Mouse (Mus musculus) liver, embryonic 14.5 days (tissue): ENCODE measurements around the gene Megf11. TPM values are rescaled to one million over a fixed set of nuclear protein-coding genes. Genes with fewer than 3 reads are reported as not detected.

Experiments
- ATAC-seq: fragments of 200-750 bp; cut with Nextera tagmentation; 2 replicates; pipeline ENCODE4 v1.8.0; 2017; ENCODE audit warnings: moderate number of reproducible peaks, mild to moderate bottlenecking, moderate library complexity; ENCODE audit not compliant: insufficient read depth
- DNase-seq, 3 experiments: peaks; one replicate each; pipeline ENCODE4 v3.0.0-alpha.2; 2012 to 2013; ENCODE audit warnings: low read depth in 3 of 3, low spot score in 3 of 3
- H3K27ac ChIP-seq: fragments of 300-500 bp; sonication (generic); 2 replicates; pipeline ENCODE4 v1.5.1; 2014; ENCODE audit warnings: moderate library complexity, mild to moderate bottlenecking, control low read depth, inconsistent platforms
- H3K27me3 ChIP-seq: fragments of 300-500 bp; sonication (generic); 2 replicates; pipeline ENCODE4 v1.6.1; 2014; ENCODE audit warnings: mild to moderate bottlenecking, low read length, moderate library complexity; ENCODE audit not compliant: control insufficient read depth, insufficient read depth
- H3K36me3 ChIP-seq: fragments of 300-500 bp; sonication (generic); replicated peaks from 2 replicates; pipeline ENCODE4 v1.6.1; 2014; ENCODE audit warnings: low read depth; ENCODE audit not compliant: control insufficient read depth, insufficient read depth
- H3K4me1 ChIP-seq, 2 experiments: fragments of 200-500 bp in 1 of 2; fragments of 300-500 bp in 1 of 2; sonication (generic) in 1 of 2; replicated peaks; 2 replicates each; pipeline ENCODE4 v1.6.1; 2012 to 2014; ENCODE audit warnings: antibody characterized with exemption in 1 of 2, inconsistent platforms in 1 of 2, low read length in 1 of 2; ENCODE audit not compliant: control insufficient read depth in 2 of 2, insufficient read depth in 2 of 2
- H3K4me2 ChIP-seq: fragments of 300-500 bp; sonication (generic); 2 replicates; pipeline ENCODE4 v1.6.1; 2014; ENCODE audit warnings: low read depth, mild to moderate bottlenecking, control low read depth, moderate library complexity
- H3K4me3 ChIP-seq, 2 experiments: fragments of 200-500 bp in 1 of 2; fragments of 300-500 bp in 1 of 2; sonication (generic) in 1 of 2; 2 replicates each; pipeline ENCODE4 v1.5.1; 2012 to 2014; ENCODE audit warnings: low read depth in 2 of 2, low read length in 2 of 2, mild to moderate bottlenecking in 2 of 2, control low read depth in 1 of 2, inconsistent platforms in 1 of 2, moderate library complexity in 1 of 2; ENCODE audit not compliant: insufficient read depth in 1 of 2
- H3K9ac ChIP-seq: fragments of 300-500 bp; sonication (generic); replicated peaks from 2 replicates; pipeline ENCODE4 v1.6.1; 2014; ENCODE audit warnings: mild to moderate bottlenecking, control low read depth, moderate library complexity
- H3K9me3 ChIP-seq: fragments of 300-500 bp; sonication (generic); 2 replicates; pipeline ENCODE4 v1.6.1; 2016; ENCODE audit warnings: low read length, mixed read lengths; ENCODE audit not compliant: control insufficient read depth
- CTCF ChIP-seq: IDR thresholded peaks from 2 replicates; pipeline ENCODE4 v1.5.1; 2016; ENCODE audit warnings: antibody characterized with exemption, low read depth, control low read depth
- EP300 ChIP-seq: IDR thresholded peaks from 2 replicates; pipeline ENCODE4 v1.6.1; 2016; ENCODE audit warnings: antibody characterized with exemption, low read depth
- WGBS: fragments of 180-500 bp; shearing (Covaris S2); extraction: QIAGEN DNeasy Blood & Tissue Kit; methylation state at CpG from one replicate; pipeline ENCODE4 v1.1.7; 2014; ENCODE audit not compliant: insufficient replicate concordance; 5-methylcytosine and 5-hydroxymethylcytosine counted together
- polyA plus RNA-seq, 2 experiments: library from polyadenylated mRNA; depleted of rRNA in 1 of 2; stranded (reverse) in 1 of 2; unstranded in 1 of 2; fragments of >200 nt; fragmentation: Nextera tagmentation in 1 of 2; extraction: Ambion mirVana in 1 of 2; gene quantifications; 2 replicates each; pipeline versions ENCODE4 v1.2.1 to v1.2.3; 2012 to 2014

Megf11 gene
- polyA plus RNA-seq, 2 experiments, result 0.18 to 0.28 TPM

GRCm38 (mm10) chr9:64572629-64573190, 187.3 kb downstream of the Megf11 start:
- TF ChIP-seq CTCF (no peak), EP300 (no peak)
- no peak overlapping the region for H3K27ac ChIP-seq

DNA sequence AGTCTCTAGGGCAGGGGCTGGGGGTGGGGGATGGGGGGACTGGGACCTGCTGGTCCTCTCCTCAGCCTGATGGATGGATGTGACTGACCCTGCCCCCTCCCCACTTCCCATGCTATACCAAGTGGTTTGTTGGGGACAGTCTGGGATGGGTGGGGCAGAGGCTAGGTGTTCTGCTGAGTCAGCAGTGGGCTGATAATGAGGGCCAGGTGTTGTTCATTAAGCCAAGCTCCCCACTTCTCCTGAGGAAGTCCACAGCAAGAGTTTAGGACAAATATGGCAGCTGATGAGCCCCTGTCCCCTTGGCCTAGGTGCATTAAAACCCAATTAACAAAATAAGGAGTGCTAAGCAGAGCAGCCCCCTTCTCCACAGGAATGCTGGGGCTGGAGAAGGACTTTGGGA, 190.2 kb downstream of the Megf11 start:
- no peak for DNase-seq
- no peak overlapping the region for H3K9ac ChIP-seq
- H3K36me3 ChIP-seq, result no peaks in the 10 kb centered on the region
- H3K4me1 ChIP-seq, result peaks cover 7 to 23% of the 10 kb centered on the region in 2 experiments
- no peaks in the 10 kb centered on the region for H3K27me3 ChIP-seq
- TF ChIP-seq CTCF (no peak), EP300 (no peak)
- H3K4me2 ChIP-seq, result no peak overlapping the region
- no peak overlapping the region for H3K27ac ChIP-seq
- no peak overlapping the region for H3K4me3 ChIP-seq
- no peaks in the 10 kb centered on the region for H3K9me3 ChIP-seq
- ATAC-seq, result no peak

More at GRCm38 (mm10) chr9:64572629-64573190, 187.3 kb downstream of the Megf11 start:
- H3K4me1 ChIP-seq, result peaks cover 7 to 28% of the 10 kb centered on the region in 2 experiments
- no peak overlapping the region for H3K4me2 ChIP-seq
- H3K9me3 ChIP-seq, result no peaks in the 10 kb centered on the region
- no peak for DNase-seq
- H3K9ac ChIP-seq, result no peak overlapping the region
- ATAC-seq, result no peak
- H3K4me3 ChIP-seq, result no peak overlapping the region
- no peaks in the 10 kb centered on the region for H3K27me3 ChIP-seq
- 68% methylated on average over 7 of the region's 7 CpGs for WGBS
- H3K36me3 ChIP-seq, result no peaks in the 10 kb centered on the region

DNA sequence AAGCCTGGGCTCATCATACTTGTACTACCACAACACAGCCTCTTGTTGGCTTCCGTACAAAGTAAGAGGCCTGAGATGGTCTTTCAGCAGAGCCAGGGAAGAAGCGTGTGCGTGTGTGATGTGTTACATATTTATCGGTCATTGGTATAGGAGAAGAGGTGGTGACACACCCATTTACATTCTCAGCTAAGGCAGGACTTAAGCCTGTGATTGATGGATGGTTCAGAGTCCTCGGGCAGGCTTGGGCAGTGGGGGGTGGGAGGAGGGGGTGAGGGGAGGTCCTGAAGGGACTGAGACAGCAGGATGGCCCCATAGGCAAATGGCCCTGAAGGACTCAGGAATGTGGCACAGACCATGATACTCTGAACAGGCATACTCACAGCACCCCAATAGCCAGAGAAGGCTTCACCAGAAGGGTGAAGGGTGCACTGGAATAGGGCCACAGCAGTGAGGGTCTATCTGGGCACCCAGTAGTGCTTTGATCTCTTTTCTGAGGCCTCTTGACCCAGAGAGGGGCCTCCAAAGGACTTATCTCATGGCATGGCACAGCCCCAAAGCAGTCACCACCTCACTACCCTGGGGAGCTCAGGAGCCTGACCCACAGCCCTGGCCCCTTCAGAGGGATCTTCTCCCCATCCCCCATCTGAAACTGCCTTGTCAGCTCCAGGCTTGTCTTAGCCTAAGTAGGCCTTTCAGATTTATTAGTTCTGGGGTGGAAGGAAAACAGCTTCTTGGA, 190.9 kb downstream of the Megf11 start:
- Histone ChIP-seq H3K27me3 (no peaks in the 10 kb centered on the region), H3K36me3 (no peaks in the 10 kb centered on the region), H3K27ac (no peak overlapping the region), H3K9ac (no peak overlapping the region), H3K4me3 (no peak overlapping the region), H3K4me2 (no peak overlapping the region), H3K4me1 (peaks cover 7 to 23% of the 10 kb centered on the region in 2 experiments), H3K9me3 (no peaks in the 10 kb centered on the region)
- no peak for DNase-seq
- ATAC-seq, result peak; percentile 61; the same call in 1 of the 2 replicates
- TF ChIP-seq CTCF (no peak), EP300 (no peak)
- WGBS, result 72% methylated on average over 5 of the region's 5 CpGs

DNA sequence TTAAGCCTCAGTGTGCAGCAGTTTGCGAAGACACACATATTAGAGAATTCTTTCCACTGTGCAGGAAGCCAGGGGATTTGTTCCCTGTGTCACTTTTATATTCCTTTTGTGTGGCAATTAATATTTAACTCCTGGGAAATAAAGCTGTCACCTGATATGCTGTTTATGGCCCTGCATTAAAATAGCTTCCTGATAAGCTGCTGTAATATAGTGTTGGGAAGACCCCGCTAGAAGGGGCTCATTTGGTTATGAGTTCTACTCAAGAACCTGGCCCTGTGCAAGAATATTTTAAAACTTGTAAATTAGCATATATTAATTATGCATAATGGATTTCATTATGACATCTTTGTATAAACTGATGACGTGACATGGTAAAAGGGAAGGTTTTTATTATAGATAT, 191.7 kb downstream of the Megf11 start:
- H3K27me3 ChIP-seq, result no peaks in the 10 kb centered on the region
- H3K9me3 ChIP-seq, result no peaks in the 10 kb centered on the region
- H3K4me3 ChIP-seq, result no peak overlapping the region
- H3K4me1 ChIP-seq, result peaks cover 7 to 18% of the 10 kb centered on the region in 2 experiments
- H3K36me3 ChIP-seq, result no peaks in the 10 kb centered on the region
- no peak overlapping the region for H3K27ac ChIP-seq
- DNase-seq (no peak), ATAC-seq (no peak)
- WGBS, result 78% methylated on average over 3 of the region's 3 CpGs
- no peak overlapping the region for H3K4me2 ChIP-seq
- TF ChIP-seq EP300, result no peak
- TF ChIP-seq CTCF, result no peak
- no peak overlapping the region for H3K9ac ChIP-seq

GRCm38 (mm10) chr9:64578014-64578413, 192.6 kb downstream of the Megf11 start:
- DNase-seq, result no peak
- Histone ChIP-seq H3K9ac (no peak overlapping the region), H3K4me2 (no peak overlapping the region), H3K4me1 (peaks cover 7 to 17% of the 10 kb centered on the region in 2 experiments), H3K27ac (no peak overlapping the region), H3K36me3 (no peaks in the 10 kb centered on the region), H3K9me3 (no peaks in the 10 kb centered on the region), H3K4me3 (no peak overlapping the region), H3K27me3 (no peaks in the 10 kb centered on the region)
- TF ChIP-seq CTCF, result no peak
- TF ChIP-seq EP300, result no peak
- no peak for ATAC-seq
